ENCODE assay signal across 19 mouse cellular contexts in the genomic region with DNA sequence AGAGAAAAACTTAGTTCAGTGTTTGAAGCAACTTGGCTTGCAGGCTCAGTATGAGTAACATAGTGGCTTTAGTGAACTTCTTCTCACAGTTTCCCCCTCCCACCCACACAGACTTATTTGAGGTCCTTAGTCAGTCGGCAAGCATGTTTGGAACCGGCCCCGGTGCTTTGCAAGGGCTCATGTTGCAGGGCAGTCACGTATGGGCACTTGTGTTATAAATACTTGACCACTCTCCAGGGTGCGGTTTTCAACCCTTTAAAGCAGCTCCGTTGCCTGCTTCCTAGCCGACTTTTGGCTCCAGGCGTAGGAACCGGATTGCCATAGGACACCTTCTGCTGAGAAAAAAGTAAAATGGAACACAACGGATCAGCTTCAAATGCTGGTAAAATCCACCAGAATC. TPM values are rescaled to one million over a fixed set of nuclear protein-coding genes. Genes with fewer than 3 reads are reported as not detected.
DNase-seq lines count a peak whose midpoint lies in the region; ATAC-seq and TF ChIP-seq lines count a peak whose summit lies in the region.
"Had no signal": no experiment of that assay in that cellular context is flagged by ENCODE, and none has a peak within 500 bp of the region (broad histone marks: within the 10 kb centered on the region; RNA-seq: fewer than 3 reads in every experiment).

A gene (plus strand): TSS at position 244 of the 400 bp plus-strand sequence.

- no peak within 1 kb of the TSS for H3K27ac ChIP-seq in limb, embryonic 13.5 days
- no peak within 1 kb of the TSS for H3K27ac ChIP-seq in limb, embryonic 10.5 days
- H3K27ac ChIP-seq in heart, embryonic 14.5 days (replicated peaks in 1 of 2; ENCODE audit: control insufficient read depth in 1 of 2, insufficient read depth in 1 of 2, low read depth in 2 of 2, low read length in 2 of 2), result peak within 1 kb of the TSS; percentile 52 to 70
- no peak within 1 kb of the TSS for H3K27ac ChIP-seq in neural tube, embryonic 15.5 days (replicated peaks)
- H3K27ac ChIP-seq in intestine, postnatal 0 days (ENCODE audit: low read depth, low read length), result no peak within 1 kb of the TSS
- H3K27ac ChIP-seq: forebrain, embryonic 13.5 days; liver, embryonic 12.5 days had no signal

- no peak for TF ChIP-seq CTCF in intestine, postnatal 0 days (IDR thresholded peaks at IDR 0.05; ENCODE audit: low read depth)

- peak; percentile 42 for ATAC-seq in limb, embryonic 13.5 days (ENCODE audit: low FRiP score, low read depth)
- peak; percentile 76 for ATAC-seq in heart, embryonic 14.5 days (ENCODE audit: insufficient number of reproducible peaks, insufficient read depth, low FRiP score, low read depth)
- no peak for ATAC-seq in neural tube, embryonic 15.5 days (ENCODE audit: low FRiP score)
- ATAC-seq in intestine, postnatal 0 days, result no peak
- ATAC-seq: forebrain, embryonic 13.5 days; liver, embryonic 12.5 days had no signal

- H3K4me3 ChIP-seq in limb, embryonic 13.5 days, result no peak within 1 kb of the TSS
- no peak within 1 kb of the TSS for H3K4me3 ChIP-seq in limb, embryonic 10.5 days
- no peak within 1 kb of the TSS for H3K4me3 ChIP-seq in heart, embryonic 14.5 days (ENCODE audit: control insufficient read depth in 1 of 2, insufficient read depth in 1 of 2, low read depth in 1 of 2, low read length in 2 of 2)
- no peak within 1 kb of the TSS for H3K4me3 ChIP-seq in neural tube, embryonic 15.5 days (replicated peaks)
- no peak within 1 kb of the TSS for H3K4me3 ChIP-seq in intestine, postnatal 0 days (ENCODE audit: low read depth, low read length)
- H3K4me3 ChIP-seq: forebrain, embryonic 13.5 days; liver, embryonic 12.5 days had no signal

- H3K4me2 ChIP-seq in limb, embryonic 13.5 days (replicated peaks), result no peak within 1 kb of the TSS
- peak within 1 kb of the TSS; percentile 25; the same call in 1 of the 2 replicates for H3K4me2 ChIP-seq in heart, embryonic 14.5 days (ENCODE audit: low read length)
- H3K4me2 ChIP-seq in neural tube, embryonic 15.5 days, result no peak within 1 kb of the TSS
- H3K4me2 ChIP-seq in intestine, postnatal 0 days (replicated peaks; ENCODE audit: low read depth), result no peak within 1 kb of the TSS
- H3K4me2 ChIP-seq: forebrain, embryonic 13.5 days; liver, embryonic 12.5 days had no signal

- no peaks in the 10 kb centered on the region for H3K27me3 ChIP-seq in limb, embryonic 13.5 days
- H3K27me3 ChIP-seq in limb, embryonic 10.5 days (ENCODE audit: low read depth, poor library complexity, severe bottlenecking), result no peaks in the 10 kb centered on the region
- H3K27me3 ChIP-seq in heart, embryonic 14.5 days (ENCODE audit: control insufficient read depth, insufficient read depth, low read length), result no peaks in the 10 kb centered on the region
- H3K27me3 ChIP-seq in neural tube, embryonic 15.5 days (replicated peaks), result no peaks in the 10 kb centered on the region
- H3K27me3 ChIP-seq in intestine, postnatal 0 days (replicated peaks; ENCODE audit: control insufficient read depth, insufficient read depth, low read length), result no peaks in the 10 kb centered on the region
- H3K27me3 ChIP-seq: forebrain, embryonic 13.5 days; liver, embryonic 12.5 days had no signal

- no peak within 1 kb of the TSS for H3K9ac ChIP-seq in limb, embryonic 13.5 days
- H3K9ac ChIP-seq in heart, embryonic 14.5 days (ENCODE audit: low read length), result peak within 1 kb of the TSS; percentile 25; the same call in 1 of the 2 replicates
- no peak within 1 kb of the TSS for H3K9ac ChIP-seq in neural tube, embryonic 15.5 days (replicated peaks)
- H3K9ac ChIP-seq in intestine, postnatal 0 days (ENCODE audit: low read depth, low read length), result no peak within 1 kb of the TSS
- H3K9ac ChIP-seq: forebrain, embryonic 13.5 days; liver, embryonic 12.5 days had no signal

- H3K4me1 ChIP-seq in limb, embryonic 13.5 days, result no peaks in the 10 kb centered on the region
- no peaks in the 10 kb centered on the region for H3K4me1 ChIP-seq in limb, embryonic 10.5 days
- H3K4me1 ChIP-seq in heart, embryonic 14.5 days (ENCODE audit: control insufficient read depth in 2 of 2, insufficient read depth in 2 of 2, low read length in 2 of 2), result peaks cover 6 to 16% of the 10 kb centered on the region in 2 experiments; a peak in 3 of 4 replicates
- no peaks in the 10 kb centered on the region for H3K4me1 ChIP-seq in neural tube, embryonic 15.5 days
- H3K4me1 ChIP-seq in intestine, postnatal 0 days (replicated peaks; ENCODE audit: control insufficient read depth, insufficient read depth, low read length), result no peaks in the 10 kb centered on the region
- H3K4me1 ChIP-seq: forebrain, embryonic 13.5 days; liver, embryonic 12.5 days had no signal

- peaks cover 54% of the 10 kb centered on the region for H3K36me3 ChIP-seq in limb, embryonic 13.5 days
- H3K36me3 ChIP-seq in limb, embryonic 10.5 days, result peaks cover 85% of the 10 kb centered on the region
- H3K36me3 ChIP-seq in heart, embryonic 14.5 days (ENCODE audit: control insufficient read depth, insufficient read depth, low read length), result peaks cover 42% of the 10 kb centered on the region
- H3K36me3 ChIP-seq in neural tube, embryonic 15.5 days, result peaks cover 54% of the 10 kb centered on the region
- peaks cover 10% of the 10 kb centered on the region for H3K36me3 ChIP-seq in intestine, postnatal 0 days (ENCODE audit: control insufficient read depth, insufficient read depth)
- H3K36me3 ChIP-seq: liver, embryonic 12.5 days had no signal

- no peak for DNase-seq in limb, embryonic 10.5 days (ENCODE audit: low spot score)
- peak; percentile 77 to 87 for DNase-seq in gastrocnemius, adult 8-10 months (ENCODE audit: low spot score in 2 of 2)
- peak; percentile 32 for DNase-seq in lung, postnatal 36 days
- DNase-seq in frontal cortex, adult 2 months (ENCODE audit: extremely low spot score in 1 of 2, low spot score in 1 of 2), result no peak
- DNase-seq: adrenal gland, adult 2 months; cerebellum, postnatal 10 days; kidney, adult 11 months; kidney, postnatal 4 days; right cerebral cortex, postnatal 14 days; thymus, postnatal 25 days had no signal

- WGBS in limb, embryonic 13.5 days, result 77% methylated on average over 10 of the region's 10 CpGs
- 94% methylated on average over 10 of the region's 10 CpGs for WGBS in limb, embryonic 10.5 days
- 62% methylated on average over 10 of the region's 10 CpGs for WGBS in heart, embryonic 14.5 days
- WGBS in neural tube, embryonic 15.5 days, result 92% methylated on average over 10 of the region's 10 CpGs
- WGBS in intestine, postnatal 0 days, result 92% methylated on average over 10 of the region's 10 CpGs

- H3K9me3 ChIP-seq in limb, embryonic 13.5 days, result no peaks in the 10 kb centered on the region
- H3K9me3 ChIP-seq in limb, embryonic 10.5 days (replicated peaks), result no peaks in the 10 kb centered on the region
- H3K9me3 ChIP-seq in heart, embryonic 14.5 days (ENCODE audit: control insufficient read depth, low read length), result no peaks in the 10 kb centered on the region
- no peaks in the 10 kb centered on the region for H3K9me3 ChIP-seq in neural tube, embryonic 15.5 days (replicated peaks)
- H3K9me3 ChIP-seq in intestine, postnatal 0 days (ENCODE audit: control insufficient read depth), result no peaks in the 10 kb centered on the region
- H3K9me3 ChIP-seq: forebrain, embryonic 13.5 days; liver, embryonic 12.5 days had no signal

RNA-seq across cellular contexts. Expression of the gene that starts here (rescaled TPM):
- 2.1 and 2.3 TPM in 2 replicates for polyA plus RNA-seq in limb, embryonic 13.5 days (2015; fragmentation: Nextera tagmentation; extraction: Ambion mirVana)
- 1.3 and 1.6 TPM in 2 replicates for polyA plus RNA-seq in limb, embryonic 10.5 days (2016; fragmentation: Nextera tagmentation; extraction: Ambion mirVana)
- 100 to 1,000 TPM; 106 to 154 (median 118) TPM for total RNA-seq in gastrocnemius, adult 8-10 months (2022)
- 8.9 and 9.0 TPM in 2 replicates for polyA plus RNA-seq in heart, embryonic 14.5 days (2014; fragmentation: Nextera tagmentation; extraction: Ambion mirVana)
- polyA plus RNA-seq in neural tube, embryonic 15.5 days (2015; fragmentation: Nextera tagmentation; extraction: Ambion mirVana), result 1.3 and 2.3 TPM in 2 replicates
- polyA plus RNA-seq in frontal cortex, adult 2 months (2012; rRNA removed), result 1.1 and 1.4 TPM in 2 replicates
- 0.05 and 0.09 TPM in 2 replicates for polyA plus RNA-seq in intestine, postnatal 0 days (2015; fragmentation: Nextera tagmentation; extraction: Ambion mirVana)
- total RNA-seq: hematopoietic stem cell, adult 5-6 weeks; megakaryocyte progenitor cell, adult 5-6 weeks; monocyte, adult 5-6 weeks had no signal
- polyA plus RNA-seq: adrenal gland, adult 2 months had no signal

Comparison
In these comparisons a context has a peak if more than half of its experiments do, and no peak if none do; other contexts are left out.
1. ATAC-seq: peak in limb, embryonic 13.5 days (single experiment) and heart, embryonic 14.5 days (single experiment); none in neural tube, embryonic 15.5 days (single experiment) and intestine, postnatal 0 days (single experiment).
2. H3K27ac ChIP-seq: peak in heart, embryonic 14.5 days (2 of 2); none in limb, embryonic 13.5 days (single experiment), limb, embryonic 10.5 days (single experiment), neural tube, embryonic 15.5 days (single experiment) and intestine, postnatal 0 days (single experiment).
3. DNase-seq: peak in gastrocnemius, adult 8-10 months (2 of 2) and lung, postnatal 36 days (single experiment); none in limb, embryonic 10.5 days (single experiment) and frontal cortex, adult 2 months (0 of 2).